Mouse (Mus musculus): ENCODE data around the gene Ywhag. TPM values are rescaled to one million over a fixed set of nuclear protein-coding genes. Genes with fewer than 3 reads are reported as not detected.

Gene Ywhag
- polyA plus RNA-seq, 1 experiment from 2014 or later: 84.8 TPM

- 0 out of 2 replicates have a peak, but pooled peaks have one; percentile 5 for ATAC-seq (ENCODE audit: insufficient number of reproducible peaks, insufficient read depth, low FRiP score, low read depth)
- H3K4me1 ChIP-seq (ENCODE audit: control insufficient read depth in 2 of 2, insufficient read depth in 2 of 2, low read length in 2 of 2): peaks cover 12 to 22% of the 10 kb centered on the region in 2 experiments
- H3K4me3 ChIP-seq (ENCODE audit: control insufficient read depth in 1 of 2, insufficient read depth in 1 of 2, low read depth in 1 of 2, low read length in 2 of 2): no peak overlapping the region
- H3K9me3 ChIP-seq (ENCODE audit: control insufficient read depth, low read length): no peaks in the 10 kb centered on the region
- peaks cover 47% of the 10 kb centered on the region for H3K36me3 ChIP-seq (ENCODE audit: control insufficient read depth, insufficient read depth, low read length)
- H3K4me2 ChIP-seq (ENCODE audit: low read length): no peak overlapping the region
- no peaks in the 10 kb centered on the region for H3K27me3 ChIP-seq (ENCODE audit: control insufficient read depth, insufficient read depth, low read length)
- H3K27ac ChIP-seq (replicated peaks in 1 of 2; ENCODE audit: control insufficient read depth in 1 of 2, insufficient read depth in 1 of 2, low read depth in 2 of 2, low read length in 2 of 2): peak overlapping the region; percentile 36 to 47
- H3K9ac ChIP-seq (ENCODE audit: low read length): peak overlapping the region; percentile 3; the same call in 1 of the 2 replicates
- WGBS: 42% methylated on average over 8 of the region's 8 CpGs
Observed at GRCm38 (mm10) chr5:135905320-135906225, 28.8 kb downstream of the Ywhag start.

- peaks cover 12 to 21% of the 10 kb centered on the region in 2 experiments for H3K4me1 ChIP-seq (ENCODE audit: control insufficient read depth in 2 of 2, insufficient read depth in 2 of 2, low read length in 2 of 2)
- peak overlapping the region in 1 of 2 experiments; percentile 40; a peak in 1 of 4 replicates for H3K4me3 ChIP-seq (ENCODE audit: control insufficient read depth in 1 of 2, insufficient read depth in 1 of 2, low read depth in 1 of 2, low read length in 2 of 2)
- no peaks in the 10 kb centered on the region for H3K9me3 ChIP-seq (ENCODE audit: control insufficient read depth, low read length)
Observed at GRCm38 (mm10) chr5:135904259-135904658, 30.2 kb downstream of the Ywhag start.

GRCm38 (mm10) chr5:135903551-135904151, 30.8 kb downstream of the Ywhag start:
- WGBS: under 1% methylated on average over 30 of the region's 30 CpGs

More at GRCm38 (mm10) chr5:135904259-135904658, 30.2 kb downstream of the Ywhag start:
- WGBS: 61% methylated on average over 5 of the region's 5 CpGs
- H3K9ac ChIP-seq (ENCODE audit: low read length): peak overlapping the region; percentile 41; the same call in 1 of the 2 replicates
- ATAC-seq (ENCODE audit: insufficient number of reproducible peaks, insufficient read depth, low FRiP score, low read depth): no peak
- peak overlapping the region; percentile 77 for H3K4me2 ChIP-seq (ENCODE audit: low read length)
- H3K36me3 ChIP-seq (ENCODE audit: control insufficient read depth, insufficient read depth, low read length): peaks cover 34% of the 10 kb centered on the region
- peak overlapping the region in 1 of 2 experiments; percentile 75; a peak in 2 of 4 replicates for H3K27ac ChIP-seq (replicated peaks in 1 of 2; ENCODE audit: control insufficient read depth in 1 of 2, insufficient read depth in 1 of 2, low read depth in 2 of 2, low read length in 2 of 2)
- no peaks in the 10 kb centered on the region for H3K27me3 ChIP-seq (ENCODE audit: control insufficient read depth, insufficient read depth, low read length)

DNA sequence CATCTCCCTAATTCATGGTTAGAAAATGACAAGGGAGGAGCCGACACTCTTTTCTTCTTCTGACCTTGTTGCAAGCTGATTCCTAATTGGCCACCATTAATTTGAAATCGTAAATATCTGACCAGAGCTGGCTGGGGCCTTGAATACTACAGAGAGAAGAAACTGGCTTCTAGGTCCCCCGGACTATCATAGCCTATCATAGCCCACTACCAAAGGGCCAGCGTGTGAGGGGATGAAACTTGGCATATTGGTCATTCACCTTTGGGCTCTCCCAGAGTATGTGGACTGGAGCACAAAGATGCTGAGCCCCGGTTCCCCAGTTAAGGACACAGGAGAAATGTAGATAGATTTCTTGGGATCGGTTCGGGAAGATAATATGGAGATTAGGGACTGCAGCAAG, 31.4 kb downstream of the Ywhag start:
- ATAC-seq (ENCODE audit: insufficient number of reproducible peaks, insufficient read depth, low FRiP score, low read depth): 0 out of 2 replicates have a peak, but pooled peaks have one; percentile 4
- Histone ChIP-seq H3K4me3 (ENCODE audit: control insufficient read depth in 1 of 2, insufficient read depth in 1 of 2, low read depth in 1 of 2, low read length in 2 of 2) (peak overlapping the region; percentile 40 to 64), H3K9me3 (ENCODE audit: control insufficient read depth, low read length) (no peaks in the 10 kb centered on the region), H3K4me2 (ENCODE audit: low read length) (peak overlapping the region; percentile 77), H3K27me3 (ENCODE audit: control insufficient read depth, insufficient read depth, low read length) (no peaks in the 10 kb centered on the region), H3K36me3 (ENCODE audit: control insufficient read depth, insufficient read depth, low read length) (peaks cover 22% of the 10 kb centered on the region), H3K4me1 (ENCODE audit: control insufficient read depth in 2 of 2, insufficient read depth in 2 of 2, low read length in 2 of 2) (peaks cover 12 to 15% of the 10 kb centered on the region in 2 experiments), H3K9ac (ENCODE audit: low read length) (peak overlapping the region; percentile 69), H3K27ac (replicated peaks in 1 of 2; ENCODE audit: control insufficient read depth in 1 of 2, insufficient read depth in 1 of 2, low read depth in 2 of 2, low read length in 2 of 2) (peak overlapping the region; percentile 58 to 75; a peak in 3 of 4 replicates)
- WGBS: 27% methylated on average over 7 of the region's 7 CpGs

More at GRCm38 (mm10) chr5:135903551-135904151, 30.8 kb downstream of the Ywhag start:
- H3K27ac ChIP-seq (replicated peaks in 1 of 2; ENCODE audit: control insufficient read depth in 1 of 2, insufficient read depth in 1 of 2, low read depth in 2 of 2, low read length in 2 of 2): peak overlapping the region; percentile 75 to 78
- H3K27me3 ChIP-seq (ENCODE audit: control insufficient read depth, insufficient read depth, low read length): no peaks in the 10 kb centered on the region
- peaks cover 12 to 17% of the 10 kb centered on the region in 2 experiments for H3K4me1 ChIP-seq (ENCODE audit: control insufficient read depth in 2 of 2, insufficient read depth in 2 of 2, low read length in 2 of 2)
- peak overlapping the region; percentile 40 to 64 for H3K4me3 ChIP-seq (ENCODE audit: control insufficient read depth in 1 of 2, insufficient read depth in 1 of 2, low read depth in 1 of 2, low read length in 2 of 2)
- peaks cover 28% of the 10 kb centered on the region for H3K36me3 ChIP-seq (ENCODE audit: control insufficient read depth, insufficient read depth, low read length)
- peak overlapping the region; percentile 77 for H3K4me2 ChIP-seq (ENCODE audit: low read length)
- H3K9me3 ChIP-seq (ENCODE audit: control insufficient read depth, low read length): no peaks in the 10 kb centered on the region
- peak overlapping the region; percentile 69 for H3K9ac ChIP-seq (ENCODE audit: low read length)
- ATAC-seq (ENCODE audit: insufficient number of reproducible peaks, insufficient read depth, low FRiP score, low read depth): peak; percentile 86

DNA sequence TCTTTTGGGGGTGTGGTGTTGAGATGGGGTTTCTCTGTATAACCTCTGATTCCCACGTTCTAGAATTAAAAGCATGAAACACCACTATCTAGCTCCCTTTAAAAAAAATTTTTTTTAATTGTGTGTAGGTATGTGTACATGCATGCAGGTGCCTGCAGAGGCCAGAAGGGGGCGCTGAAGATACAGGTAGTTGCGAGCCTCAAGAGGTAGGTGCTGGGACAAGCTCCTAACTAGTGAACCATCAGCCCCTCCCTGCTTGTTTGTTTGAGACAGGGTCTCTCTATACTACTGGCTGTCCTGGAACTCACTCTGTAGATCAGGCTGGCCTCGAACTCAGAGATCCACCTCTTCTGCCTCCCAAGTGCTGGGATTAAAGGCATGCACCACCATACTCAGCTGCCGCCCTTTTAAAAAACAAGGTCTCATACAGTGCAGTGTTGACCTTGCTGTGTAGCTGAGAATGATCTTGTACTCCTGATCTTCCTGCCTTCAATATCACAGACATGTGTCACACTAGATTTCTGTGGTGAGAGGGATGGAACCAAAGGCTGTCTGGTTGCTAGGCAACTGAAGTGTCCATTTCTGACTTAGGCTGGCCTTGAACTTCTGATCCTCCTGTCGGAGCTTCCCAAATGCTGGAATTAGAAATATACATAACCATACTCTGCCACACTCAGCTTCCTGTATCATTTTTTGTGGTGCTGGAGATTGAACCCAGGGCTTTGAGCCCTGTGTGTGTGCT, 32.9 kb downstream of the Ywhag start:
- Histone ChIP-seq H3K36me3 (ENCODE audit: control insufficient read depth, insufficient read depth, low read length) (peaks cover 8% of the 10 kb centered on the region), H3K4me3 (ENCODE audit: control insufficient read depth in 1 of 2, insufficient read depth in 1 of 2, low read depth in 1 of 2, low read length in 2 of 2) (no peak overlapping the region), H3K4me1 (ENCODE audit: control insufficient read depth in 2 of 2, insufficient read depth in 2 of 2, low read length in 2 of 2) (peaks cover 9 to 15% of the 10 kb centered on the region in 2 experiments), H3K9ac (ENCODE audit: low read length) (no peak overlapping the region), H3K9me3 (ENCODE audit: control insufficient read depth, low read length) (no peaks in the 10 kb centered on the region), H3K27ac (replicated peaks in 1 of 2; ENCODE audit: control insufficient read depth in 1 of 2, insufficient read depth in 1 of 2, low read depth in 2 of 2, low read length in 2 of 2) (no peak overlapping the region), H3K27me3 (ENCODE audit: control insufficient read depth, insufficient read depth, low read length) (no peaks in the 10 kb centered on the region), H3K4me2 (ENCODE audit: low read length) (no peak overlapping the region)
- no peak for ATAC-seq (ENCODE audit: insufficient number of reproducible peaks, insufficient read depth, low FRiP score, low read depth)
- WGBS: 61% methylated on average over 6 of the region's 6 CpGs

- H3K36me3 ChIP-seq (ENCODE audit: control insufficient read depth, insufficient read depth, low read length): peaks cover 6% of the 10 kb centered on the region; the same call in 1 of the 2 replicates
- 74% methylated on average over 3 of the region's 3 CpGs for WGBS
- H3K4me2 ChIP-seq (ENCODE audit: low read length): no peak overlapping the region
- H3K9me3 ChIP-seq (ENCODE audit: control insufficient read depth, low read length): no peaks in the 10 kb centered on the region
- H3K9ac ChIP-seq (ENCODE audit: low read length): no peak overlapping the region
- no peak for ATAC-seq (ENCODE audit: insufficient number of reproducible peaks, insufficient read depth, low FRiP score, low read depth)
- H3K4me1 ChIP-seq (ENCODE audit: control insufficient read depth in 2 of 2, insufficient read depth in 2 of 2, low read length in 2 of 2): peaks cover 5 to 11% of the 10 kb centered on the region in 2 experiments
- no peak overlapping the region for H3K27ac ChIP-seq (replicated peaks in 1 of 2; ENCODE audit: control insufficient read depth in 1 of 2, insufficient read depth in 1 of 2, low read depth in 2 of 2, low read length in 2 of 2)
- no peaks in the 10 kb centered on the region for H3K27me3 ChIP-seq (ENCODE audit: control insufficient read depth, insufficient read depth, low read length)
- H3K4me3 ChIP-seq (ENCODE audit: control insufficient read depth in 1 of 2, insufficient read depth in 1 of 2, low read depth in 1 of 2, low read length in 2 of 2): no peak overlapping the region
Observed at GRCm38 (mm10) chr5:135900701-135901100, 33.7 kb downstream of the Ywhag start.

DNA sequence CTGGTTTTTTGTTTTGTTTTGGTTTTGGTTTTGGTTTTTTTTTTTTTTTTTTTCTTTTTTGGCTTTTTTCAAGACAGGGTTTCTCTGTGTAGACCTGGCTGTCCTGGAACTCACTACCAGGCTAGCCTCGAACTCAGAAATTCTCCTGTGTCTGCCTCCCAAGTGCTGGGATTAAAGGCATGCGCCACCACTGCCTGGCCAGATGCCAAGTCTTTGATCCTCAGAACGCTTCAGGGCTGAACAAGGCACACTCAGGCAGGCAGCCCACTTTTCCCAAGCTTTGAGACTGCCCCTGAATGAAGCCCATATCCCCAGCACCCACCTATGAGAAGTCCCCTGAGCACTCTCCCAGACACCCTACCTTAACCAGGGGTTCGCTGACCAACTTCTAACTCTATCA, 34.6 kb downstream of the Ywhag start:
- no peaks in the 10 kb centered on the region for H3K27me3 ChIP-seq (ENCODE audit: control insufficient read depth, insufficient read depth, low read length)
- H3K9me3 ChIP-seq (ENCODE audit: control insufficient read depth, low read length): no peaks in the 10 kb centered on the region
- H3K36me3 ChIP-seq (ENCODE audit: control insufficient read depth, insufficient read depth, low read length): peaks cover 4% of the 10 kb centered on the region; the same call in 1 of the 2 replicates
- WGBS: 37% methylated on average over 4 of the region's 4 CpGs
- no peak overlapping the region for H3K27ac ChIP-seq (replicated peaks in 1 of 2; ENCODE audit: control insufficient read depth in 1 of 2, insufficient read depth in 1 of 2, low read depth in 2 of 2, low read length in 2 of 2)
- H3K4me1 ChIP-seq (ENCODE audit: control insufficient read depth in 2 of 2, insufficient read depth in 2 of 2, low read length in 2 of 2): peaks cover 2 to 11% of the 10 kb centered on the region in 2 experiments; a peak in 3 of 4 replicates
- no peak overlapping the region for H3K4me3 ChIP-seq (ENCODE audit: control insufficient read depth in 1 of 2, insufficient read depth in 1 of 2, low read depth in 1 of 2, low read length in 2 of 2)
- no peak overlapping the region for H3K9ac ChIP-seq (ENCODE audit: low read length)
- no peak overlapping the region for H3K4me2 ChIP-seq (ENCODE audit: low read length)
- ATAC-seq (ENCODE audit: insufficient number of reproducible peaks, insufficient read depth, low FRiP score, low read depth): no peak
